Mouse (Mus musculus) neural tube, embryonic 11.5 days (tissue): Measurements from ENCODE around the gene Hopx. TPM values are rescaled to one million over a fixed set of nuclear protein-coding genes. Genes with fewer than 3 reads are reported as not detected.

Experiments used
- ATAC-seq: fragments of 200-750 bp; cut with Nextera tagmentation; 2 replicates; pipeline ENCODE4 v1.8.0; 2017; ENCODE audit warnings: moderate number of reproducible peaks, mild to moderate bottlenecking, moderate TSS enrichment, moderate library complexity; ENCODE audit not compliant: insufficient read depth, low FRiP score, low TSS enrichment
- DNase-seq: peaks from one replicate; pipeline ENCODE4 v3.0.0-alpha.2; 2015; ENCODE audit warnings: low spot score
- H3K27ac ChIP-seq: fragments of 300-500 bp; sonication (generic); 2 replicates; pipeline ENCODE4 v1.5.1; 2014; ENCODE audit warnings: low read depth, mild to moderate bottlenecking, low read length
- H3K27me3 ChIP-seq: fragments of 300-500 bp; sonication (generic); 2 replicates; pipeline ENCODE4 v1.6.1; 2014; ENCODE audit warnings: mild to moderate bottlenecking, low read length, mixed read lengths; ENCODE audit not compliant: control insufficient read depth, insufficient read depth
- H3K36me3 ChIP-seq: fragments of 300-500 bp; sonication (generic); 2 replicates; pipeline ENCODE4 v1.6.1; 2014; ENCODE audit warnings: mild to moderate bottlenecking, low read length, moderate library complexity, mixed read lengths; ENCODE audit not compliant: control insufficient read depth, insufficient read depth
- H3K4me1 ChIP-seq: fragments of 300-500 bp; sonication (generic); 2 replicates; pipeline ENCODE4 v1.6.1; 2014; ENCODE audit warnings: low read length, mixed read lengths; ENCODE audit not compliant: control insufficient read depth, insufficient read depth
- H3K4me2 ChIP-seq: fragments of 300-500 bp; sonication (generic); 2 replicates; pipeline ENCODE4 v1.6.1; 2014; ENCODE audit warnings: low read depth, mild to moderate bottlenecking, moderate library complexity
- H3K4me3 ChIP-seq: fragments of 300-500 bp; sonication (generic); 2 replicates; pipeline ENCODE4 v1.5.1; 2014; ENCODE audit warnings: low read depth, low read length
- H3K9ac ChIP-seq: fragments of 300-500 bp; sonication (generic); 2 replicates; pipeline ENCODE4 v1.6.1; 2014; ENCODE audit warnings: mild to moderate bottlenecking, low read length
- H3K9me3 ChIP-seq: fragments of 300-500 bp; sonication (generic); 2 replicates; pipeline ENCODE4 v1.6.1; 2016; ENCODE audit warnings: low read length; ENCODE audit not compliant: control insufficient read depth
- WGBS: fragments of 180-500 bp; shearing (Covaris S2); extraction: QIAGEN DNeasy Blood & Tissue Kit; methylation state at CpG from one replicate; pipeline ENCODE4 v1.1.7; 2014; 5-methylcytosine and 5-hydroxymethylcytosine counted together
- polyA plus RNA-seq: library from polyadenylated mRNA; unstranded; fragments of >200 nt; fragmentation: Nextera tagmentation; extraction: Ambion mirVana; gene quantifications from 2 replicates; pipeline ENCODE4 v1.2.1, GENCODE M21; 2014

Gene Hopx
- polyA plus RNA-seq, 1 experiment from 2014 or later, result 1.6 TPM

DNA sequence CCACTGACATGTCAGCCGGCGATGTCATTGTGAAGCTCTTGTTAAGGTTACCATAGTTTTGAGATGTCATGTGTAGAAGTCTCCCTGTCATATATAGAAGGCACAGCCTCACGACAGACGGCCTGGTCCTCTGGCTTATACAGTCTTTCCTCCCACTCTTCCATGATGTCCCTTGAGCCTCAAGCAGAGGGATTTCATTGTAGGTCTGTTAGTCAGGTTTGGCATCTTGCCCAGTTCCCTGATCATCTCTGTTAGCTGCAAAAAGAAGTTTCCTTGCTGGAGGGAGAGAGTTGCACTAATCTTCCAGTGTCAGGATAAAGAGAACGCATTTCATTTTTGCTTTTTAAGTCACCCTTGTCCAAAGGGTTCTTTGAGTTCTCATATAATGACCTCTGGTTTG is 62.3 kb downstream of the Hopx start:
- no peak for DNase-seq
- H3K9me3 ChIP-seq, result no peaks in the 10 kb centered on the region
- ATAC-seq, result no peak
- H3K4me2 ChIP-seq, result no peak overlapping the region
- H3K27me3 ChIP-seq, result no peaks in the 10 kb centered on the region
- H3K36me3 ChIP-seq, result no peaks in the 10 kb centered on the region
- 95% methylated on average over 5 of the region's 5 CpGs for WGBS
- no peak overlapping the region for H3K9ac ChIP-seq
- H3K27ac ChIP-seq, result no peak overlapping the region
- no peaks in the 10 kb centered on the region for H3K4me1 ChIP-seq
- H3K4me3 ChIP-seq, result no peak overlapping the region

DNA sequence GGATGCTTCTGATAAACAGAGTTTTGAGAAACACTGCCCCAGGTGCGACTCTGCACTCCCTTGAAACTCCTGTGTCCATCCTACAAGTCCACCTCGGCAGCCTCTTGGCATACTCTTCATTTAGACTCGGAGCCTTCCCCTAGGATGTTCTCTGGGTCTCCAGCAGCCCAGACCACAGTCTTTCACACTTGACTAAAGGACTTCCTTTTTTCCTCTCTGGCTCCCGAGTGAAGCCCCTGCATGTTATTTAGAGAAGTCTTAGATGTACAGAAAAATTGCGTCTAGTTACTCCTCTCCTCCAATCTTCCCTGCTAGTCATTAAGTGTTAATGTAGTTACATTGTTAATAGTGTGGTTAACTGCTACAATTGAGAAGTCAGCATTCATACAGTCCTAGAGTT is 70.6 kb downstream of the Hopx start:
- Histone ChIP-seq H3K9me3 (no peaks in the 10 kb centered on the region), H3K9ac (no peak overlapping the region), H3K4me3 (no peak overlapping the region), H3K27me3 (no peaks in the 10 kb centered on the region), H3K27ac (no peak overlapping the region), H3K36me3 (no peaks in the 10 kb centered on the region), H3K4me1 (no peaks in the 10 kb centered on the region), H3K4me2 (no peak overlapping the region)
- no peak for ATAC-seq
- DNase-seq, result no peak
- 57% methylated on average over 5 of the region's 5 CpGs for WGBS

DNA sequence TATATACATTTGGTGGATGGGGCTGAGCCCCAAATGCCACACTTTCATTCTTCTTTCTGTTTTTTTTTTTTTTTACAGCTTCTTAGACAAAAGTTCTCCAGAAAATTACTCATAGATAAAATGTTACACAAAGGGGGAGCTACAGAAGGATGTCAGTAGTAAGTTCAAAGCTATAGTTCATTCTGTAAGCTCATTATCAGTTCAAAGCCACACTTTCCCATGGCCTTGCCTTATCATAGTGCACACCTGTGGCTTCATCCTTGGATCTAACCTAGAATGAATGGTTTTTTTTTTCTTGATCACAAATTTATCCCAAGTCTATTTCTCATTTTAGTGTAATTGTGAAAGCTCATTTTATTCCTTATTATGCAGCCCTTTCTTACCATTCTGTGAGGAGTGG is 75.5 kb downstream of the Hopx start:
- Histone ChIP-seq H3K4me2 (no peak overlapping the region), H3K9ac (no peak overlapping the region), H3K27me3 (no peaks in the 10 kb centered on the region), H3K9me3 (no peaks in the 10 kb centered on the region), H3K4me1 (no peaks in the 10 kb centered on the region), H3K36me3 (no peaks in the 10 kb centered on the region), H3K4me3 (no peak overlapping the region), H3K27ac (no peak overlapping the region)
- DNase-seq (no peak), ATAC-seq (no peak)

DNA sequence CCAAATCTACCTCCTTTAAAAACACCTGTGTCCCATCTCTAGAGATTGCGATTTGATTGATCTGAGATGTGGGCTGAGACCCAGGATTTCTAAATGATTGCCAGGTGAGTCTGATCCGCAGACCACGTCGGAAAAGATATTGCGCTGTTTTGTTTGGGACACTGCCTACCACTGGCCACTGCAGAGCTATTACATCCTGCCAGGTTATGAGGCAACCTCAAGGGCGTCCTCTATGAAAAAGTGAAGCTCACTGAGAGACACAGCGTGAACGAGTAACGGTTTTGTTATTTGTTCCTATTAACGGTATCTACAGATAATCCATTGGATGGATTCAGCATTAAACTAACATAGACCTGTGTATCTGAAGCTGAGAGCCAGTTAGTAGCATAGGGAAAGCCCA is 76.5 kb downstream of the Hopx start:
- Histone ChIP-seq H3K4me1 (no peaks in the 10 kb centered on the region), H3K27ac (no peak overlapping the region), H3K4me3 (no peak overlapping the region), H3K4me2 (no peak overlapping the region), H3K9ac (no peak overlapping the region), H3K9me3 (no peaks in the 10 kb centered on the region), H3K36me3 (no peaks in the 10 kb centered on the region), H3K27me3 (no peaks in the 10 kb centered on the region)
- no peak for DNase-seq
- 86% methylated on average over 10 of the region's 10 CpGs for WGBS
- ATAC-seq, result no peak

Other genes with a start within 250 kb of the Hopx start
- gene Aasdh, start 209.6 kb downstream of the Hopx start, polyA plus RNA-seq, result 14.6 and 15.6 TPM in 2 replicates
- gene Paics, start 163.8 kb downstream of the Hopx start, polyA plus RNA-seq, result 375 and 378 TPM in 2 replicates
- 38.5 and 40.8 TPM in 2 replicates for gene Ppat, start 163.5 kb downstream of the Hopx start, polyA plus RNA-seq
- 80.7 and 84.3 TPM in 2 replicates for gene Srp72, start 140.4 kb downstream of the Hopx start, polyA plus RNA-seq
- gene Arl9, start 111.1 kb downstream of the Hopx start, polyA plus RNA-seq, result not detected in 2 replicates
- 0.28 TPM in 1 of 2 replicates, not detected in the other for gene Thegl, start 99.1 kb downstream of the Hopx start, polyA plus RNA-seq
- gene Spink2, start 96.3 kb upstream of the Hopx start, polyA plus RNA-seq, result 2.1 and 2.6 TPM in 2 replicates
- 25.0 and 28.6 TPM in 2 replicates for gene Rest, start 150.4 kb upstream of the Hopx start, polyA plus RNA-seq
- gene Noa1, start 195.0 kb upstream of the Hopx start, polyA plus RNA-seq, result 33.1 and 33.4 TPM in 2 replicates
- 103 and 115 TPM in 2 replicates for gene Polr2b, start 195.0 kb upstream of the Hopx start, polyA plus RNA-seq